Mouse (Mus musculus): ENCODE measurements around the gene Hmgcl.
"Not testable (repeated sequence)": the region's sequence is repeated elsewhere in the genome, so short reads cannot be mapped to it uniquely, and the experiment has no call there.

Hmgcl gene

GRCm38 (mm10) chr4:135962198-135962597, 15.9 kb downstream of the Hmgcl start:
- DNase-seq, result no peak

- DNase-seq, result no peak
These were observed 16.7 kb downstream of the Hmgcl start for GRCm38 (mm10) chr4:135962946-135963345.

GRCm38 (mm10) chr4:135963457-135964193, 17.4 kb downstream of the Hmgcl start, which contains the start of gene Gale:
Gene Gale (plus strand): TSS chr4:135963727.
- DNase-seq, result peak; percentile 98

- DNase-seq, result no peak
These were observed 18.2 kb downstream of the Hmgcl start for GRCm38 (mm10) chr4:135964426-135964825.

- no peak for DNase-seq
These were observed 18.9 kb downstream of the Hmgcl start for GRCm38 (mm10) chr4:135965113-135965512.

DNA sequence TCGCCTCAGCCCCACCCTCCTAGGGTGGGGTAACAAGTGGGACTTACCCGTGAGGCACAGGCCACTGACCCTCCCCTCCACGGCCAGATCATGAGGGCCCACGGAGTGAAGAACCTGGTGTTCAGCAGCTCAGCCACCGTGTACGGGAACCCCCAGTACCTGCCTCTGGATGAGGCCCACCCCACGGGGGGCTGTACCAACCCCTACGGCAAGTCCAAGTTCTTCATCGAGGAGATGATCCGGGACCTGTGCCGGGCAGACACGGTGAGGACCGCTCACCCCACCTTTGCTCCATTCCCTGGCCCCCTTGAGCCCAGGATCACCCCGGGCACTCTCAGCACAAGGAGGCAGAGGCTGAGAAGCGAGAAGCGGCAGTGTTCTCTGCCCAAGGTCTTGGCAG, 20.0 kb downstream of the Hmgcl start:
- DNase-seq, result no peak

DNA sequence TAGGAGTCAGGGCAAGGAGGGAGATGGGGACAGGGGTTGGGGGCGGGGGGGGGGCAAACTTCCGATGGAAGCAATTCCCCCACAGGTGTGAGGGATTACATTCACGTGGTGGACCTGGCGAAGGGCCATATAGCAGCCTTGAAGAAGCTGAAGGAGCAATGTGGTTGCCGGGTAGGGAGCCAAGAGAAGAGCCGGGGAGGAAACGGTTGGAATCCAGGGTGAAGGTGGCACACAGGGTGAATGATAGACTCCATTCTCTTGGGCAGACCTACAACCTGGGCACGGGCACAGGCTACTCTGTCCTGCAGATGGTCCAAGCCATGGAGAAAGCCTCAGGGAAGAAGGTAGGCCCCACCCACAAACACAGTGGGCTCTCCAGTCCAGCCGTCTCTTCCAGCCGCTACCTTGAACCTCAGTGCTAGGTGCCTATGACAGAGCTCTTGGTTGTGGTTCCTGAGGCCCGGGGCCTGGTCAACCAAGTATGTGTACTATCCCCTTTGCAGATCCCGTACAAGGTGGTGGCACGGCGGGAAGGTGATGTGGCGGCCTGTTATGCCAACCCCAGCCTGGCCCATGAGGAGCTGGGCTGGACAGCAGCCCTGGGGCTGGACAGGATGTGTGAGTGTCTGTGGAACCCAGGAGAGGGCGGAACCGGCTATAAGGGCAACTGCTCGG, 21.0 kb downstream of the Hmgcl start:
- DNase-seq, result no peak

- DNase-seq, result no peak
These were observed 22.1 kb downstream of the Hmgcl start for GRCm38 (mm10) chr4:135968271-135968869.

DNA sequence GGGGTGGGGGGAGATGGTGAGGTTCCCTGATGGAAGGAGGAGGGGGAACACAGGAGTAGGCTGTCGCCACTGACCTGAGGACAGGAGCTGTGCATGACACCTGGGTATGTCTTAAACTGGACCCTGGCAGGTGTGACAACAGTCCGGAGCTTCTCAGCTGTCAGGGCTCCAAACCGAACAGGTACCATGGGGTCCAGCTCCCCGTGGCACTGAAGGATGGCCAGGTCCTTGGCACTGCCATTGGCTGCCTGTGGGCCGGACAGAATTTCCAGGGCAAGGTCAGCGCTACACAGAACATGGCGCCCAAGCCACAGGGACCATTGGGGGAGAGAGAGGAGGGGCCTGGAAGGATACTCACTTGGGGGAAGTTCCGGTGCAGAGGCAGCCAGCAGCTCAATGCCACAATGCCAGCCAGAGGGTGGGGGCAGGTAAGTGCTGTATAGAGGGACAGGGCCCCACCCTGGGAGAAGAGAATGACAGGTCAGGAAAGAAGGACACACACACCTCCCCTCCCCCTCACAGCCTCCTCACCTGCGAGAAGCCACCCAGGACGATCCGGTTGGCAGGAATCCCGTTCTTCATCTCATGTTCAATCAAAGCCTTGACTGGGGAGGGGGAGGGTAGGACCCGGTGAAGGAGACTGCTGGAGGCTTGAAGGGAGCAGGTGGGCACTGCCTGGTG, 23.0 kb downstream of the Hmgcl start:
- no peak for DNase-seq

GRCm38 (mm10) chr4:135970585-135970984, 24.3 kb downstream of the Hmgcl start:
- no peak for DNase-seq

GRCm38 (mm10) chr4:135971805-135972555, 25.7 kb downstream of the Hmgcl start:
- no peak for DNase-seq

DNA sequence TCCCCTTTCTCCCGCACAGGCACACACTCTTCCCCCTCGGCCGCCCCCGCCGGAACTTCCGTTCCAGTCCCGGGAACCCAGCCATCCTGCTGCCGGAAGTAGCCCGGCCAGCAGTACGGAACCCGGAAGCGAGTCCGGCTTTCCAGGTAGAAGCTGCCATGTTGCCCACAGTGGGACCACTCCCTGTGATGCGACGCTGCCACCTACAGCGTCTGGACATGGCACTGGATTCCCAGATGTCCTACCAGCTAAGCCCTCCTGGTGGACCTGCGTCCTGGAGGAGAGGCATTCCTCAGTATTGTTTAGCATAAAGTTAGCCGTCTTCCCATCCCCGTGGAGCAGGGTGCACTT, 26.3 kb downstream of the Hmgcl start, which contains the start of gene Lypla2:
Gene Lypla2, minus strand, starts transcription at position 71 of the 351 bp plus-strand sequence.
- DNase-seq, result peak; percentile 89

DNA sequence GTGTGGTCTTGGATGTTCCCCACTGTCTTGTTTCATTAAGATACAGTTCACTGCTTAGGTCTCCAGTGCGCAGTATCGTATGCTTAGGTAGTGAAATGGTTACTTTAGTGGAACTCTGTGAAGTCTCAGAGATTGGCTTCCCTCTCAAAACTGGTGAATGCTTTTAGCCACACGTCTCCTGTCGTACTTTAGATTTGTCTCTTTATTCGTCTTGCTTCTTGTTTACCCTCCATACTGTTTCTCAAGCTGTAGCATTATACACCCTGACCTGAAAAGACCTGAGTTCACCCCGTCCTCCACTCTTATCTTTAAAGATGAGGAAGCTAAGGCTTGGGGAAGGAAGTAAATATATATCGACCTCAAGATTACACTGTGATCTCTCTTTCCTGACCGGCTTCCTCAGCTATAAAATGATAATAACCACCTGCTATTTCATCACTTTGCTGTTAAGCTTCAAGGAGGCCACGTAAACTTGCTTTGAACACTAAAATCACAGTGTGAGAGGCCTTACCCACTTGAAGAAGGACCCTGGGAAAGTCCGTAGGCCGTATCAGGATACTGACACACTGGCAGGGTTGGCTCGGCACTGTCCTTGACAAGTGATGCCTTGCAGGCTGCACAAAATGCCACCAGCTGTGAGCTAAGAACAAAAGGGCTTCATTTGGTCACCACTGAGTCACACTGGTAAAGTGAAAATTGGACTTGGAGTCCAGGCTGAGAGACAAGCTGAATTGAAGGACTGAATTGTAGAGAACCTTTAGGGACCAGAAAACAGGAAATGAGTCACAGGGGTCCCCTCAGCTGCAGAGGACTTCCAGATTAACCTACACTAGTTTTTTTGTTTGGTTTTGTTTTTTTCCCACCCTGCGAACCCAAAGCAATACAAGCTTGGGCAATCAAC, 26.9 kb downstream of the Hmgcl start:
- no peak for DNase-seq

GRCm38 (mm10) chr4:135976146-135976545, 29.9 kb downstream of the Hmgcl start:
- no peak for DNase-seq

GRCm38 (mm10) chr4:135980223-135980622, 34.0 kb downstream of the Hmgcl start:
- not testable (repeated sequence) for DNase-seq

DNA sequence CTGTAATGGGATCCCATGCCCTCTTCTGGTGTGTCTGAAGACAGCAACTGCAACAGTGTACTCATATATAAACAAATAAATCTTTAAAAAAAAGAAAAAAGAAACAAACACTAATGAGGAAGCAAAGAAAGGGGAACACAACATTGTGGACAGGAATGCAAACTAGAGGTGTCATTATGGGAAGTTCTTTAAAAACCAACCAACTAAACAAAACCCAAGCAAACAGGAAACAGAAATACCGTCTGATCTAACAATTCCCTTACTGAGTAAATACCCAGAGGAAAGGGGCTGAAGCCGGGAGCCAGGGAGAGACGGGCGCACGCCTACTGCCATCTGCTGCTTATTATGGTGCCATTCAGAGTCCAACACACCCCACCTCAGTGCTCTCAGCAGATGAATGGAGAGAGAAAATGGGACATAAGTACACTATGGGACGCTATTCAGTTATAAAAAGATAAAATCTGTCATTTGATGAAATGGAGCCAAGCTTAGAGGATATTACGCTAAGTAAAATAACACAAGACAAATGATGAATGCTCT, 35.3 kb downstream of the Hmgcl start:
- no peak for DNase-seq

- DNase-seq, result no peak
These were observed 38.3 kb downstream of the Hmgcl start for GRCm38 (mm10) chr4:135984556-135984955.

DNA sequence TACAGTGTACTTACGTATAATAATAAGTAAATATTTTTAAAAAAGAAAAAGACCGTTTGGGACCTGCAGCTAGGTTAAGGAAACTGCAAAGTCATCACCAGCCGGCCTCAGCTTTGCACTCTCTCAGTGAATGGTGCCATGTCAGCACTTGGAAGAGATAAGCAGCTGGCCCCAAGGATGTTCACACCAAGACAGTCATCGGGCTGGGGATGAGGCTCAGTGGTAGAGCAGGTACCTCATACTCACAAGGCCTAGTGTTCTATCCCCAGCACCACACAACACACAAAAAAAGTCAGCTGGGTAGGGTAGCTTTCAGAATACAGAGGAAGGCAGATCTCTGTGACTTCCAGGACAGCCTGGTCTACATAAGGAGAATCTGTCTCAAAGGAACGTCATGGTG, 38.9 kb downstream of the Hmgcl start:
- no peak for DNase-seq

GRCm38 (mm10) chr4:135985769-135986168, 39.5 kb downstream of the Hmgcl start:
- DNase-seq, result no peak

GRCm38 (mm10) chr4:135986301-135986942, 40.2 kb downstream of the Hmgcl start:
- DNase-seq, result peak; percentile 12
